Mouse (Mus musculus): ENCODE measurements around the gene Eif4g3. TPM values are rescaled to one million over a fixed set of nuclear protein-coding genes. Genes with fewer than 3 reads are reported as not detected.

Eif4g3 gene
- polyA plus RNA-seq, 1 experiment, result 382 TPM

GRCm38 (mm10) chr4:137995399-137995798 lies 2.6 kb downstream of the Eif4g3 start:
- H3K4me3 ChIP-seq (ENCODE audit: insufficient read depth, low read depth, low read length), result peak overlapping the region; percentile 46
- H3K4me1 ChIP-seq (ENCODE audit: control insufficient read depth, insufficient read depth, low read length), result peaks cover 16% of the 10 kb centered on the region
- H3K27ac ChIP-seq (ENCODE audit: insufficient read depth, low read depth, low read length), result no peak overlapping the region; the same call in 1 of the 2 replicates
- TF ChIP-seq POLR2A (IDR thresholded peaks at IDR 0.05; ENCODE audit: insufficient read depth, low read depth, low read length) (no peak), CTCF (IDR thresholded peaks at IDR 0.05; ENCODE audit: insufficient read depth, low read depth, low read length) (no peak)
- 14% methylated on average over 12 of the region's 12 CpGs for WGBS

GRCm38 (mm10) chr4:137998232-137998631 lies 5.4 kb downstream of the Eif4g3 start:
- no peak for TF ChIP-seq POLR2A (IDR thresholded peaks at IDR 0.05; ENCODE audit: insufficient read depth, low read depth, low read length)
- no peak for TF ChIP-seq CTCF (IDR thresholded peaks at IDR 0.05; ENCODE audit: insufficient read depth, low read depth, low read length)
- H3K4me3 ChIP-seq (ENCODE audit: insufficient read depth, low read depth, low read length), result no peak overlapping the region
- H3K27ac ChIP-seq (ENCODE audit: insufficient read depth, low read depth, low read length), result no peak overlapping the region
- H3K4me1 ChIP-seq (ENCODE audit: control insufficient read depth, insufficient read depth, low read length), result peaks cover 14% of the 10 kb centered on the region
- WGBS, result 52% methylated on average over 4 of the region's 4 CpGs

GRCm38 (mm10) chr4:138000682-138001081 lies 7.9 kb downstream of the Eif4g3 start:
- Histone ChIP-seq H3K27ac (ENCODE audit: insufficient read depth, low read depth, low read length) (no peak overlapping the region), H3K4me1 (ENCODE audit: control insufficient read depth, insufficient read depth, low read length) (peaks cover 18% of the 10 kb centered on the region), H3K4me3 (ENCODE audit: insufficient read depth, low read depth, low read length) (no peak overlapping the region)
- WGBS, result 22% methylated on average over 7 of the region's 7 CpGs
- TF ChIP-seq CTCF (IDR thresholded peaks at IDR 0.05; ENCODE audit: insufficient read depth, low read depth, low read length), result no peak
- no peak for TF ChIP-seq POLR2A (IDR thresholded peaks at IDR 0.05; ENCODE audit: insufficient read depth, low read depth, low read length)

DNA sequence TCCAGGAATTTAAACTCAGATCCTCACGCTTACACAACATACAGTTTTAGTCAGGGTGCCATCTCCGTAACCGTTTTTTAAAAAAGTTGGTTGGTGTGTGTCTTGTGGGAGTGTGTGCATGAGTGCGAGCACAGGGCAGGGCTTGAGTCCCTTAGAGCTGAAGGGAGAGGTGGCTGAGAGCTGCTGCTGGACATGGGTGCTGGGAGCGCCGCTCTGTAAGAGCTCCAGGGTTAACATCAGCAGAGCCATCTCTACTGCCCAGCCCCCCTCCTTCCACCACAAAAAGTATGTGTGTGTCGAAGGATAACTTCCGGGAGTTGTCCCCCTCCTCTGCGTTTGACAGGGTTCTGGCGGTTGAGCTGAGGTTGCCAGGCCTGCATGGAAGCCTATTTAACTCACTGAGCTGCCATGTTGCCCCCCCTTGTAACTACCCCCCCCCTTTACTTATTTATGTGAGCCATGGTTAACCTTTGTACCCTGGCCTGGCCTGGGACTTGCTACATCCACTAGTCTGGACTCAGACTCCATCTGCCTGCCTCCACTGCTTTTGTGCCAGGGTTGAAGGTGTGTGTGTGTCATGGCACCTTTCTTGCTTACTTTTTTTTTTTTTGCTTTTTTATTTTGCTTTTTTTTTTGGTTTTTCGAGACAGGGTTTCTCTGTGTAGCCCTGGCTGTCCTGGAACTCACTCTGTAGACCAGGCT lies 11.2 kb downstream of the Eif4g3 start:
- WGBS, result 88% methylated on average over 11 of the region's 11 CpGs
- no peak overlapping the region for H3K27ac ChIP-seq (ENCODE audit: insufficient read depth, low read depth, low read length)
- TF ChIP-seq CTCF (IDR thresholded peaks at IDR 0.05; ENCODE audit: insufficient read depth, low read depth, low read length) (no peak), POLR2A (IDR thresholded peaks at IDR 0.05; ENCODE audit: insufficient read depth, low read depth, low read length) (no peak)

GRCm38 (mm10) chr4:138005781-138006180 lies 13.0 kb downstream of the Eif4g3 start:
- Histone ChIP-seq H3K4me1 (ENCODE audit: control insufficient read depth, insufficient read depth, low read length) (peaks cover 6% of the 10 kb centered on the region; the same call in 1 of the 2 replicates), H3K27ac (ENCODE audit: insufficient read depth, low read depth, low read length) (no peak overlapping the region), H3K4me3 (ENCODE audit: insufficient read depth, low read depth, low read length) (no peak overlapping the region)
- WGBS, result 95% methylated on average over 1 of the region's 1 CpGs
- TF ChIP-seq POLR2A (IDR thresholded peaks at IDR 0.05; ENCODE audit: insufficient read depth, low read depth, low read length), result no peak
- no peak for TF ChIP-seq CTCF (IDR thresholded peaks at IDR 0.05; ENCODE audit: insufficient read depth, low read depth, low read length)

More for the DNA sequence above, 11.2 kb downstream of the Eif4g3 start:
- Histone ChIP-seq H3K4me1 (ENCODE audit: control insufficient read depth, insufficient read depth, low read length) (peaks cover 8% of the 10 kb centered on the region; the same call in 1 of the 2 replicates), H3K4me3 (ENCODE audit: insufficient read depth, low read depth, low read length) (no peak overlapping the region)

DNA sequence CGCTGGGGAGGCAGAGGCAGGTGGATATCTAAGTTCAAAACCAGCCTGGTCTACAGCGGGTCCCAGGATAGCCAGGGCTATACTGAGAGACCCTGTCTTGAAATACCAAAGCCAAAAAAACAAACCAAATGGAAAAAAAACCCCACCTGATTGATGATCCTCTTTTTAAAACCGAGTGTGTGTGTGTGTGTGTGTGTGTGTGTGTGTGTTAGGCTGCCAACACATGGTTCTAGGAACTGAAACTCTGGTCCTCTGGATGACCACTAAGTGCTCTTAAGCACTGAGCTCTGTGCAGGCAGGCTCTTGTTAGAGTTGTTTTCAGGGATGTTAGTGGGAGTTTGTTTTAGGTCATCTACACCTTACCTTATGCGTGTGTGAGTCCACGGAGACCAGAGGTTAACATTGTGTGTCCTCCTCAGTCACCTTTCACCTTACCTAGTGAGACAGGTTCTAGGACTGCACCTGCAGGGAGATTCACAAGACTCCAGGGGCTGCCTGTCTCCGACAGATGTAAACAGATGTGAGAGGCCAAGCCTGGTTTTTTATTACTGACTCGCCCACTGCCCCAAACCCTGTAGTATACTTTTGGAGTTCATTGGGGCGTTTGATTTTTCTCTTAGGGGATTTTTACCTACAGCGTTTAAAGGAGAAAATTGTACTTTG lies 14.3 kb downstream of the Eif4g3 start:
- WGBS, result 91% methylated on average over 9 of the region's 9 CpGs
- no peak for TF ChIP-seq POLR2A (IDR thresholded peaks at IDR 0.05; ENCODE audit: insufficient read depth, low read depth, low read length)
- TF ChIP-seq CTCF (IDR thresholded peaks at IDR 0.05; ENCODE audit: insufficient read depth, low read depth, low read length), result no peak
- H3K4me3 ChIP-seq (ENCODE audit: insufficient read depth, low read depth, low read length), result no peak overlapping the region
- peaks cover 6% of the 10 kb centered on the region; the same call in 1 of the 2 replicates for H3K4me1 ChIP-seq (ENCODE audit: control insufficient read depth, insufficient read depth, low read length)
- no peak overlapping the region for H3K27ac ChIP-seq (ENCODE audit: insufficient read depth, low read depth, low read length)

- Histone ChIP-seq H3K27ac (ENCODE audit: insufficient read depth, low read depth, low read length) (no peak overlapping the region), H3K4me3 (ENCODE audit: insufficient read depth, low read depth, low read length) (no peak overlapping the region), H3K4me1 (ENCODE audit: control insufficient read depth, insufficient read depth, low read length) (peaks cover 13% of the 10 kb centered on the region; the same call in 1 of the 2 replicates)
- WGBS, result 76% methylated on average over 6 of the region's 6 CpGs
- TF ChIP-seq POLR2A (IDR thresholded peaks at IDR 0.05; ENCODE audit: insufficient read depth, low read depth, low read length) (no peak), CTCF (IDR thresholded peaks at IDR 0.05; ENCODE audit: insufficient read depth, low read depth, low read length) (no peak)
Measured at GRCm38 (mm10) chr4:138008646-138009045, 15.8 kb downstream of the Eif4g3 start.

DNA sequence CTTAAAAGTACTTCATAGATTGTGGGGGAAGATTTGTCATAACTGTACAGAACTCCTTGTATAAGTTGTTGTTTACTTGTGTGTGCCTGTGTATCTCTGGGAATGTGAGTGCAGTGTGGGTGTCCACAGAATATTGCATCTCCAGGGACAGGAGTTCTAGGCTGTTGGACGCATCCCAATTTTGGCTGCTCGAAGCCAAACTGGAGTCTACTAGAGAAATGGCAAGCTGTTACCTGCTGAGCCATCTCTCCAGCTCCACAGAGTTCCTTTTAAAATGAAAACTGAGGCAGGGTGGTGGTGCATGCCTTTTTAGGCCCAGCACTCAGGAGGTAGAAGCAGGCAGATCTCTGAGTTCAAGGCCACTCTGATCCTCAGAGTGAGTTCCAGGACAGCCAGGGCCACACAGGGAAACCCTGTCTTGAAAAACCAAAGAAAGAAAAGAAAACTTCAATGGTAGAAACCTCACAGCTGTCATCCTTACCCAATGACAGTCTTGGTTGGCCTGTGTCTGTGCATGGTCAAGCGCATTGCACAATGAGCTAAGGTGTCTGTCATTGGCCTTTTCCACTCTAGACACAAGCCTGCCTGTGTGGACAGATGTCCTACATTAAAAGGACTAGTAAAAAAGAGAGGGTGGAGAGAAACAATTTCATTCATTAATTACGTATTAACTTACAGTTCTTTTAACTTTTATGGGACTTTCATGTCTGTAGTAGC lies 17.1 kb downstream of the Eif4g3 start:
- H3K27ac ChIP-seq (ENCODE audit: insufficient read depth, low read depth, low read length), result no peak overlapping the region
- peaks cover 10% of the 10 kb centered on the region; the same call in 1 of the 2 replicates for H3K4me1 ChIP-seq (ENCODE audit: control insufficient read depth, insufficient read depth, low read length)
- WGBS, result 82% methylated on average over 4 of the region's 4 CpGs
- no peak overlapping the region for H3K4me3 ChIP-seq (ENCODE audit: insufficient read depth, low read depth, low read length)
- TF ChIP-seq CTCF (IDR thresholded peaks at IDR 0.05; ENCODE audit: insufficient read depth, low read depth, low read length) (no peak), POLR2A (IDR thresholded peaks at IDR 0.05; ENCODE audit: insufficient read depth, low read depth, low read length) (no peak)
